Mouse (Mus musculus) ES-E14 (cell line): ENCODE measurements at regions not wholly inside any gene's neighbourhood (a gene's known extent, or its start where the extent isn't known, plus 50 kb on each side); places are given as distances from the start of the nearest gene placed in this dataset.
A peak's percentile ranks its signal among the peaks of the same experiment; 100 is the strongest.

Source experiments
- DNase-seq: peaks from one replicate; pipeline ENCODE4 v3.0.0-alpha.2; 2013; ENCODE audit warnings: low read depth, low spot score
- H3K27ac ChIP-seq: 2 replicates; pipeline ENCODE4 v1.5.1; 2012; ENCODE audit warnings: low read depth, mild to moderate bottlenecking, low read length, moderate library complexity, mixed read lengths; ENCODE audit not compliant: poor library complexity, insufficient read depth, severe bottlenecking
- H3K36me3 ChIP-seq: 2 replicates; pipeline ENCODE4 v1.6.1; 2012; ENCODE audit warnings: mild to moderate bottlenecking, low read length, moderate library complexity, mixed read lengths; ENCODE audit not compliant: control insufficient read depth, poor library complexity, insufficient read depth, severe bottlenecking
- H3K4me1 ChIP-seq, 2 experiments: fragments of 150-350 bp in 1 of 2; sonication (generic) in 1 of 2; 2 replicates each; pipeline ENCODE4 v1.6.1; 2012; ENCODE audit warnings: low read length in 2 of 2, mild to moderate bottlenecking in 1 of 2, mixed read lengths in 1 of 2; ENCODE audit not compliant: control insufficient read depth in 2 of 2, insufficient read depth in 2 of 2, poor library complexity in 1 of 2
- H3K4me3 ChIP-seq, 2 experiments: fragments of 150-350 bp in 1 of 2; sonication (generic) in 1 of 2; 2 replicates each; pipeline ENCODE4 v1.5.1; 2012; ENCODE audit warnings: low read length in 2 of 2, low read depth in 1 of 2, mild to moderate bottlenecking in 1 of 2, mixed read lengths in 1 of 2; ENCODE audit not compliant: insufficient read depth in 1 of 2, poor library complexity in 1 of 2, severe bottlenecking in 1 of 2
- H3K9ac ChIP-seq: 2 replicates; pipeline ENCODE4 v1.6.1; 2012; ENCODE audit warnings: low read depth, mild to moderate bottlenecking, low read length, mixed read lengths; ENCODE audit not compliant: poor library complexity, insufficient read depth, severe bottlenecking
- H3K9me3 ChIP-seq: fragments of 150-350 bp; sonication (generic); 2 replicates; pipeline ENCODE4 v1.6.1; 2012; ENCODE audit warnings: low read depth, mild to moderate bottlenecking, low read length; ENCODE audit not compliant: control insufficient read depth, insufficient read depth
- CHD2 ChIP-seq: IDR thresholded peaks from 2 replicates; pipeline ENCODE4 v1.6.1; 2014; ENCODE audit warnings: mild to moderate bottlenecking, low read depth, low read length, inconsistent platforms
- HCFC1 ChIP-seq: IDR thresholded peaks from 2 replicates; pipeline ENCODE4 v1.6.1; 2012; ENCODE audit warnings: low read length, inconsistent platforms, borderline replicate concordance; ENCODE audit not compliant: insufficient read depth
- MAFK ChIP-seq: IDR thresholded peaks from 2 replicates; pipeline ENCODE4 v1.6.1; 2014; ENCODE audit warnings: mild to moderate bottlenecking, low read depth, low read length, inconsistent platforms; ENCODE audit not compliant: insufficient read depth
- ZC3H11A ChIP-seq: IDR thresholded peaks from 2 replicates; pipeline ENCODE4 v1.6.1; 2012; ENCODE audit warnings: low read depth, mild to moderate bottlenecking, inconsistent platforms, low read length, borderline replicate concordance
- ZNF384 ChIP-seq: IDR thresholded peaks from 2 replicates; pipeline ENCODE4 v1.6.1; 2012; ENCODE audit warnings: low read depth, low read length, inconsistent platforms
- in situ Hi-C, 2 experiments: fragments of 600-800 bp; cut with MboI; formaldehyde crosslinking; loops; one replicate each; pipeline ENCODE4 v1.15.1; 2025; ENCODE audit warnings: low sequenced_read_pairs in 2 of 2, inconsistent platforms in 1 of 2; ENCODE audit not compliant: unreplicated experiment in 2 of 2

DNA sequence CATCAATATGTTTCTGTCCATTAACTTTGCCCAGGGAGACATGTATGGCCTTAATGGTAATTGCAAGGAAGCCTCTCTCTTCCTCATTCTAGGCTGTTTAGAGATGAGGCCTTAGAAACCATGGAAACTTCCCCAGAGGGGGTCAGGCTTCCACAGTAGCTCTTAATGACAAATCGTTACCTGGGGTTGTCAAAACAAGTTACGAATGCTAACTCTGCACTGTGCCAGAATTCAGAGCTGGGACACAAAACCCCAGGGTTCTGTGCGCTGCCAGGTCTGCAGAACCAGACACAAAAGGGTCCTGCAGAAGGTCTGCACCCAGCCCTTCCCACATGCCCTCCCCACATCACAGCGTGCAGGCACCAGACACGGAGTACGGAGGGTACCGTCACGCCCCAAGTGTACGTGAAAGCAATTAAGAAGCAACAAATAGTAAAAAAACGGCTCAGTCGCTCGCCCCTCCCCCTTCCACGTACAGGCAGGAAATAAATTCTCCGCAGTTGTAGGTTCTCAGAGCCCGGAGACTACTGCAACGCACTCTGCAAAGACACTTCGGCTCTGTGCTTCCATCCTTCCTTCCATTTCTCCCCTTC is 303.3 kb downstream of the Prdm2 start:
- DNase-seq: no peak
- H3K4me3 ChIP-seq: no peak overlapping the region
- peaks cover 0 to 2% of the 10 kb centered on the region in 2 experiments; a peak in 1 of 4 replicates for H3K4me1 ChIP-seq
- H3K36me3 ChIP-seq: no peaks in the 10 kb centered on the region
- no peaks in the 10 kb centered on the region for H3K9me3 ChIP-seq
- H3K27ac ChIP-seq: no peak overlapping the region
- in situ Hi-C loops: no loop called here
- no peak for TF ChIP-seq CHD2
- TF ChIP-seq ZNF384: no peak
- no peak for TF ChIP-seq MAFK
- TF ChIP-seq HCFC1: no peak
- no peak for TF ChIP-seq ZC3H11A
- no peak overlapping the region for H3K9ac ChIP-seq

DNA sequence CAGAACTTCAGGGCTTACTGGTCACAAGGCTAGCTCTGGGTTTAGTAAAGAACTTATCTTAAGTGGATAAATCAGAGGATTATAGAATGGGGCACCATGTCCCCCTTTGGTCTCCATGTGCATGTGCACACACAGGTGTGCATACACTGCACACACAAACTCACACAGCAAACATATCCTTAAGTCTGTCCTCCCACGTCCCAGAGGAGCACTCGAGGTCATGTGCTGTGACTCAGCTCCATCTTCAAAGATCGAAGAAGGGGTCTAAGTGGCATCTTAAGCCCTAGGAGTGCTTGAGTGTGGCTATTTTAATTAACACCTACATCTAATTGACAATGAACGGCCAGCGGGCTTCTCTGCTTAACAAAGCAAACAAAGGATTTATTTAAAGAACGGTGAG is 304.0 kb downstream of the Prdm2 start:
- Histone ChIP-seq H3K9ac (no peak overlapping the region), H3K27ac (no peak overlapping the region), H3K4me1 (peaks cover 0 to 2% of the 10 kb centered on the region in 2 experiments; a peak in 1 of 4 replicates), H3K36me3 (no peaks in the 10 kb centered on the region), H3K4me3 (no peak overlapping the region), H3K9me3 (no peaks in the 10 kb centered on the region)
- no peak for DNase-seq
- TF ChIP-seq ZC3H11A: no peak
- TF ChIP-seq ZNF384: no peak
- no peak for TF ChIP-seq HCFC1
- TF ChIP-seq CHD2: no peak
- no peak for TF ChIP-seq MAFK
- in situ Hi-C loops: no loop called here

DNA sequence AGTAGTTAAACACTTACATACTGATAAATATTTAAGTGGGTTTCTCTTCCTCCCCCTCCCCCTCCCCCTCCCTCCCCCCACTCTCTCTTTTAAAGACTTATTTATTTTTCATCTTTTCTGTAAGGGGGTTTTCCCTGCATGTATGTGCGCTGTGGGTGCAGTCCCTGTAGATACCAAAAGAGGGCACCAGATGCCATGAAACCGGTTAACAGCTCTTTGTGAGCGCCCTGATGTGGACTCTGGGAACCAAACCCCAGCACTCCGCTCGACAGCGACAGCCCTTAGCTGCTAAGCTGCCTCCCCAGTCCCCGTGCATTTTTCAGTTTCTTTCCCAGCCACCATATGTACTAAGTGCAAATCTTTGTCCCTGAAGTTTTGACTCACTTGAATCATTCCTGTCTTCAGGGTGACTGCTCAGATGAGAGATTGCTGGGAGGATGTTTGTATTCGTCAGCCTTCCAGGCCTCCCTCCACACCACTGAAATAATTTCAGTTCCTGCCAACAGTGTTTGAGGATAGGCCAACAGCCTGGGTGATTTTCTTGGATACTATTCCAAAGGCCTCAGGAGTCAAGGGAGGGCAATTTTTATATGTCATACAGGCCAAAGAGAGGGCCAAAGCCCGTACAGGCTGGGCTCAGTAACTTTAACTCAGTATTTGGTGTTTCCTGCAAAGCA is 309.3 kb downstream of the Prdm2 start:
- TF ChIP-seq CHD2: no peak
- no peak for TF ChIP-seq ZNF384
- TF ChIP-seq ZC3H11A: peak; percentile 92
- H3K36me3 ChIP-seq: no peaks in the 10 kb centered on the region
- in situ Hi-C loops: loop anchor here in 1 of 2 experiments (5.0 kb wide), 1 partner anchor 119 kb away; no protein-coding TSS in a partner anchor
- H3K27ac ChIP-seq: no peak overlapping the region
- no peak overlapping the region for H3K4me3 ChIP-seq
- no peaks in the 10 kb centered on the region for H3K4me1 ChIP-seq
- DNase-seq: peak; percentile 71
- H3K9me3 ChIP-seq: no peaks in the 10 kb centered on the region
- H3K9ac ChIP-seq: no peak overlapping the region

DNA sequence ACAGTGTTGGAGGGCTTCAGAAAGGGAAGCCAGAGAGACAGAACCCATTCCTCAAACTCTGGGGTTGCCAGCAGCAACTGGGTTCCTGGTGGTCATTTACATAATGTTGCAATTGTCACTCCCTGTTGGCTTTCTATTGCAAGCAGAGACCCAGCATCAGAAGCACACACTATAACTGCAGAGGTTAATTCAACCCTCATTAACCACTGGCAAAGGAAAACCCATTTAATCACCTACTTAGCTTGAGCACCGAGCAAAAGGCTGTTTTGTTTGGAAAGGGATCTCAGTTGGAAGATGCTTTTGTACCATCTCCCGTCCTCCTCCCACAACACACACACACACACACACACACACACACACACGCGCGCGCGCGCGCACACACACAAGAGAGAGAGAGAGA is 312.0 kb downstream of the Prdm2 start:
- no peaks in the 10 kb centered on the region for H3K9me3 ChIP-seq
- TF ChIP-seq ZNF384 (no peak), HCFC1 (no peak), ZC3H11A (no peak), MAFK (no peak), CHD2 (no peak)
- no peak overlapping the region for H3K9ac ChIP-seq
- in situ Hi-C loops: loop anchor here in 1 of 2 experiments (5.0 kb wide), 1 partner anchor 122 kb away; no protein-coding TSS in a partner anchor
- no peak overlapping the region for H3K4me3 ChIP-seq
- H3K36me3 ChIP-seq: no peaks in the 10 kb centered on the region
- DNase-seq: no peak
- no peaks in the 10 kb centered on the region for H3K4me1 ChIP-seq
- no peak overlapping the region for H3K27ac ChIP-seq
